Mouse (Mus musculus) CD8-positive naive resting alpha-beta T cell, adult 2 months (primary cell): Measurements from ENCODE around the gene Tigd3.

Experiments
- DNase-seq, 2 experiments: peaks; one replicate each; pipeline ENCODE4 v3.0.0; 2022; ENCODE audit warnings: low read depth in 2 of 2, low spot score in 2 of 2

The Tigd3 gene

DNA sequence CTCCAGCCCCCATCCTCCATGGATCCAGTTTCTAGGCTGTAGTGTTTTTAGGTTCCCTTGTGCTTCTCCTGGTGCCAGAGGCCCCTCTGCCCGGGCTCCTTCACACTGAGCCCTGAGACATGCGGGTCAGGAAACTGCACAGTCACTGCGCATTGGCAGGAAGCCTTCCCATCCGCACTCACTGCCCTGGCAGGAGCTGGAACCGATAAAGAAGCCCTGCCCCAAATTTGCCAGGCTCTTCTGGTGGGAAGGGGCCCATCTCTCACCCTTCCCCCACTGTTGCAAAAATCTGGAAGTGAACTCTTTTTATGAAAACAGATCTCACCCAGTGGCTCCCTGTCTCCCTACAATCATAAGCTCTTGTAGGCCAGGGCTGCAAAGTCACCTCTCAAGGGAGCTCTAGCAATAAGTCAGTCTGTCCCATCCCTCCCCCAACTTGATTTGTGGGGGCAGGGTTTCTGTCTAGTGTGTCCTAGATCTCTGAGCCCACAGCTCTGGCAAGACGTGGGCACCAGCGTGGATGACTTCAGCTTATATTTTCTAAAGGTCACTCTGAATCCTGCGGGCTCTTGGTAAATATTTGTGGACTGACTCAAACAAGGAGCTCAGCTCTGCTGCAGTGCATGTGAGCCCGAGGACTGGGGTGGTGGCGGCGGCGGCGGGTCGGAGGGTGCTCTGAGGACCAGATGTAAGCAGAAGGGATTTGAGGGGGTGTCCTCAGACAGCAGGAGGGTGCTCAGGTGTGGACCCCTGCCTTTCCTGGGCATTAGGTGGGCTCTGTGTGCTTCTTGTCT is 45.7 kb downstream of the Tigd3 start:
- DNase-seq, result no peak

DNA sequence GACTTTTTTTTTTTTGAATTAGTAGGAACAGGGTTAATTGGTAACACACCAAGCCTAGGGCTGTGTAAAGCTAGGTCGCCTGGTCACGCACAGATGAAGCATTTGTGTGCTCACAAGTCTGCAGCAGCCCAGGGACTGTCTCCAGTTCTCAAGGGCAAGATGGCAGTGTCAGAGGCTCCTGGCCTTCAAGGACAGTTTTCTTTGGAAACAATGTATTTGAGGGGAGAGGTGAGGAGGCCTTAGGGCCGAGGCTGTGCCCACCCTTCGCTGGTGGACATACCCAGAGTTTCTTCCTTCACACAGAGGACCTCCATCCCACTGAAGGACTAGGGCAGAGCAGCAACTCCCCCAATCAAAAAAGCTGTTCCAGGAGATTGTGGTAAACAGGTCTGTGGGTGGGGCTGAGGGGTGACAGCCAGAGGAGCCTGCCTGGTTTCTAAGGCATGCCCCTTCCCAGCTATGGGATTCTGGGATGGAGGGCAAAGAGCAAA is 46.6 kb downstream of the Tigd3 start:
- DNase-seq, result no peak

- peak; percentile 55 to 60 for DNase-seq
These were observed 47.2 kb downstream of the Tigd3 start for GRCm38 (mm10) chr19:5846557-5847305.

DNA sequence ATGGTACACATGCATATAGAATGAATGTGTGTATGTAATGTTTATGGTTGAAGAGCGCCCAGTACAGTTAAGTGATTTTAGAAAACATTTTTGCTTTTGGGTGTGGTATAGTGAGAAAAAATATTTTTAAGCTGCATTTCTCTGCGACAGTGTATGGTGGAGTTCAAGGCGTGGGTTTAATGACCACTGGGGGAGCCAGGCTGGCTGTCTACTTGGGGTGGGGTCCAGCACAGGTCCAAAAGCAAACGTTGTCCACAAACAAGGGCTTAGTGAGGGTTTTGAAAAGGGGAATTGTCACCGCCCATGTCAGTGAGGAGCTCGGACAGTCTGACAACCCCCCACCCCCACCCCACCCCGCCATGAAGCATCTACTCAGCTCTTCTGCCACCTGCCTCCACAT is 47.8 kb downstream of the Tigd3 start:
- DNase-seq, result no peak

DNA sequence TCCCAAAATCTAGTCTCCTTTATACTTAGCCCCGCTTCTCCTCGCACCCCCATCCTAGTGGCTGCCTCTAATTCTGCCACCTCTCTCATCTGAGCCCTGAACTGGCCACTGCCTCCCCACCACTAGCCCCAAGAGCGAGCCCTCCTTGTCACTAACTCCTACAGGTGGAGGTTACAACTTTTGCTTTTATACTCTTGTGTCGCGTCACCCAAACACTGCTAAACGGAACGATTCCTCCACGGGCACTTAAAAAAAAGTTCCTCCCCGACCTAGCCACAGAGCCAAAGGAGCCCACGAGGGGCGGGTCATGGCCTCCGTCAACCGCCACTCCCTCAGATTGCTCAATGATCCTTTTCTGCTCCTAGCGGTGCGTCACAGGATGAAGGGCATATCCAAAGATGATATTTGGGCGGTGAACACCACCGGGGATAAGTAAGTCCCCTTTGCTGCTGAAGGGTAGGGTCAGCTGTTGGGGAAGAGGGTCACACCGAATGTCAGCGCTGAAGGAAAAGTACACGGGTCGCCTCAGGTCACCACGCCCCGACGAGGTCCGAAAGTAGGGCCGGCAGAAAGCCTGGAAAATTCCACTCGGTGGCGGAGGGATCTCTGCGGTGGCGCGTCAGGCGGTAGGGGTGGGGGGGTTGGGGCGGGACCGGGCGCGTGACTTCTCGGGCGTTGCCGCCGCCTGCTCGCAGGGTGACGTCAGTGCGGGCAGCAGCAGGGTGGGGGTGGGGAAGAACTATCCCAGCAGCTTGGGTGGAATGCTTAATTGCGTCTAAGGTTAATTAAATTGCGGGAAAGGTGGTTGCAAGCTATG is 48.4 kb downstream of the Tigd3 start:
- DNase-seq, result peak; percentile 96

GRCm38 (mm10) chr19:5844831-5845318 is 49.1 kb downstream of the Tigd3 start:
- no peak for DNase-seq

GRCm38 (mm10) chr19:5843781-5844691 is 49.9 kb downstream of the Tigd3 start:
- DNase-seq, result peak; percentile 40 to 46

- DNase-seq, result peak in 1 of 2 experiments; percentile 55
These were observed 50.9 kb downstream of the Tigd3 start for GRCm38 (mm10) chr19:5842785-5843730.

DNA sequence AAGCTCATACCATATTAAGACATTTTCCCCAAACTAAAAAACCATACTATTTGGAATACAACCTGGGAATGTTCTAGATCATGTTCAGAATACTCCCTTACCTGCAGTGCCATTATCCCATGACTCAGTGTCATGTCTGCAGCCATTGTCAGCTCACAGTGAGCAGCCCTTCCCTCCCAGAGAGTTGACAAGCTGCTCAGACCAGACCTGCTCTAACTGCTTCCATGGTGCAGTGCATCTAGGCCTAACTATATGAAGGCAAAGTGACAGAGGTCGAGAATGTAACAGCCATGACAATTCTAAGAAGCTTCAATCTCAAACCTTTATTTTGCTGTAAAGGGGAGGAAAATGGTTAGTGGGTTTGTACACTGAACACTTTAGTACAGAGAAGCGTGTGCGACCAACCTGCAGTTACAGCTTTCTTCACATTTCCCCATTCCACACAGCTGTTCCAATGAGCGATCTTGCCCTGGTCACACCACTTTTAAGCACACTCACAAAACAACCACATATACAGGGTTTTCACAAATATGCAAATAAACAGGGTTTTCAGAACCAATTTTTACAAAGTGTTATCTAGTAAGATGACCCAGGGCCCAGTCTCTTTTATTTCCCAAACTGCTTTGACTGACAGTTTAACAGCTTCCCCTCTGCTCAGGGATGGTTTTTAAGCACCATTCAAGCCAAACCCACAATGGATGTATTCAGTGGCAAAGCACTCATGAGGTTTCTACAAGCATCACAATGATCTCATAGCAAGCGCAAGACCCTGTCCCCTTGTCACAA is 51.8 kb downstream of the Tigd3 start:
- peak in 1 of 2 experiments; percentile 40 for DNase-seq

DNA sequence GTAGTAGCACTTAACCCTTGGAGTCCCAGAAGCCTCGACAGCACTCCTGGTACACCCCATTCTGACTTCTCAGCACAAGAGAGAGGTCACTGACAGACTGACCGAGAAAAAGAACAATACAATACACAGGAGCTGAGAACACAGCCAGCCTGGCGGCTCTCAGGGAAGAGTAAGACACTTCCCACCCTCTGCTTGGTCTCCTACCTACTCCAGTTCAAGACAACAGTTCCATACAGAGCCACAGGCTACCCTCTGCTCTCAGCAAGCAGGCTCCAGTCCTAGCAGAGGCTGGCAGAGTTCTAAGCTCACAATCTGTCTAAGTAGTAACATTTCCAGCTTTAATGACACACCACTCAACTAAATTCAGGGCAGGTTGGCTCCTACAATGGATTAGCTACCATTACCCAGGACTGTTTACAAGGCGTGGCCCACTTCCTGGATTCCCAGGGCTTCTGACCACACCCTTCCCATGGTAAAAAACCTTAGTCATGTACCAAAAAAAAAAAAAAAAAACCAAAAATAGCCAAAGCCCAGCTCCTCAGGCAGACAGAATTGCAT is 52.5 kb downstream of the Tigd3 start:
- peak in 1 of 2 experiments; percentile 35 for DNase-seq
